Mouse (Mus musculus) embryo, embryonic 9.5 days (tissue): Measurements from ENCODE around the gene Cbfa2t3.

Experiments
- DNase-seq: peaks from one replicate; pipeline ENCODE4 v3.0.0-alpha.2; 2017; ENCODE audit errors: extremely low spot score

Gene Cbfa2t3

GRCm38 (mm10) chr8:122665667-122666316, 33.1 kb downstream of the Cbfa2t3 start:
- DNase-seq: no peak

- no peak for DNase-seq
Observed at GRCm38 (mm10) chr8:122665221-122665620, 33.7 kb downstream of the Cbfa2t3 start.

- DNase-seq: no peak
Observed at GRCm38 (mm10) chr8:122663670-122664069, 35.2 kb downstream of the Cbfa2t3 start.

DNA sequence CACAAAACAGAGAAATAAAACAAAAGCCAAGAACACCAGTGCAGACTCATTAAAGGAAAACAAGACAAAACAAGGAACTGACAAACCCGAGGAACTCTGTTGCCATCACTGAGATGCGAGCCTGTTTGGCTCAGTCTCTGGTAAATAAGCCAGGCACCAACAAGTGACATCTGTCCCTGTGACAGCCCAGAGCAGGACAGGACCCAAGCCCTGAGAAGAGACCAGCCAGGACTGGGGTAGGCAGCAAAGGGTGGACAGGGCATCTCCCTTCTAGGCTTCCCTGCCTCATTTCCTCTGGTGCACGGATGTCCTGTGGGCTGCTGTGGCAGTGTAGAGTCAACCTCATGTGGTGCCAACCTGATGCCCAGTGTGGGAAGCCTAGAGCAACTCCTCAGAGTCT, 35.8 kb downstream of the Cbfa2t3 start:
- no peak for DNase-seq

GRCm38 (mm10) chr8:122661894-122662293, 37.0 kb downstream of the Cbfa2t3 start:
- DNase-seq: no peak

- peak; percentile 73 for DNase-seq
Observed at GRCm38 (mm10) chr8:122661138-122661537, 37.8 kb downstream of the Cbfa2t3 start.

GRCm38 (mm10) chr8:122660022-122660421, 38.9 kb downstream of the Cbfa2t3 start:
- no peak for DNase-seq

DNA sequence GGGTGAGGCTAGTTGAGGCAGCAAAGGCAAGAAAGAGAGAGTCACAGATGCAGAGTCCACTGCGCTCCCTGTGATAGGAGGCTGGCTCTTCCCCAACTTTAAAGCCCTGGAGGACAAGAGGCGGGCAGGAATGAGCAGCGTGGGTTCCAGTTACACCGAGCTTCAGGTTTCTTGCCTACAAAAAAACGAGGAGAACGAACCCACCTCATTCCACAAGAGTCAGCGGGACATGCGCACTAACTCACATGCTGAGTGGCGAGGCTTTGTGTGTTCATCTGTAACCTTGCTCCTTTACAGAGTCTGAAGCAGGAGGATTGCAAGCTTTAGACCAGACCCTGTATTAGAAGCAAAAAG, 40.1 kb downstream of the Cbfa2t3 start:
- no peak for DNase-seq

- DNase-seq: peak; percentile 66
Observed at GRCm38 (mm10) chr8:122658149-122658806, 40.6 kb downstream of the Cbfa2t3 start.

GRCm38 (mm10) chr8:122656056-122656999, 42.6 kb downstream of the Cbfa2t3 start:
- DNase-seq: no peak

DNA sequence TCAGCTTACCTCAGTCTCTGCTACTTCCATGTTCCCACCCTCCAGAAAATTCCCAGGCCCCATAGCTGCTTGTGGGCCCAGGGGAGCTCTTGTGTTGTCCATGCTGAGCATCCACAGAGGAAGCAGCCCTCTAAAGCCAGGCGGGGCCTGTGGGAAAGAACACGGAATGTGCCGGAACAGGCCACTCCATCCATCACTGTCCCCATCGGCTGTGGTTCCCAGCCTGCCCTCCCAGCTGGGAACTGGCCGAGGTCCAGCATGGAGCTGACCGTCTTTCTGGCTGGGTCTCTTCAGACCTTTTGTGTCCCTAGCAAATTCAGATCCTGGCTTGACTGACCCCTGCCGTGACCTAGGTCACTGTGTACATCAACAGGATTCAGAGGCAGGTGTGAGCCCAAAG, 44.1 kb downstream of the Cbfa2t3 start:
- DNase-seq: no peak

DNA sequence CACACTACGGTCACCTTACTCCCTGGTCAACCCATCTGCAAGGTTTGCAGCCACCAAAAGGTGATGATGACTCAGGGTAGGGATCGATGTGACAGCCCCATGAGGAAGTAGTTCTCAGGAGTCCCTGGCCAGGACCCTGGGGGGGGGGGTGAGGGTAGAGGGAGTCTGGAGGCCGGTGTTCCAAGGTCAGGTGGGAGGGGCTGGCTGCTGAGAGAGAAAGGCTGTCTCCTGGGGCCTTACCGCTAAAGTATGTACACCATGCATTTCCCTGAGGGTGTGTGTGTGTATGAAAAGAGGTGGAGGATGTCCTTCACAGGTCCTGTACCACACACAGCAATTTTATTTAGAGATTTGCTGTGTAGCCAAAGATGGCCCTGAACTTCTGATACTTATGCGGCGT, 46.3 kb downstream of the Cbfa2t3 start:
- DNase-seq: no peak

- no peak for DNase-seq
Observed at GRCm38 (mm10) chr8:122651326-122651921, 47.5 kb downstream of the Cbfa2t3 start.

- DNase-seq: no peak
Observed at GRCm38 (mm10) chr8:122648192-122648970, 50.5 kb downstream of the Cbfa2t3 start.

DNA sequence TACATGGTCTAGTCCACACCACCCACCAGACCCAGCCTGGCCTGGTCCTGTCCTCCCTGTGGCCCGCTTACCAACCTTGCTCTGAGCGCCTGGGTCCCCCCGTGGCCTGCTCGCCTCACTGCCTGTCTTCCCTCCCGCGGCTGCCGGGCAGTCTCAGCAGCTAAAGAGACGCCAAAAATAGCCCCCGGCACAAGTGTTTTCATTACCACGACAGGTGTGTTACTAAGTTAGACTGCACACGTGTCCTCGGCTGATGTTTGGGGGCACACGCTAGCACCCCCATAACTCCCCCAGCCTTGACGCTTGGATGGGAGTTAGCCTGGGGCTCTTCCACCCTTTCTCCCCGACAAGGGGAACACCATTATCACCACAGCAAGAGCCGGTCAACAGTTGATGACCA, 52.6 kb downstream of the Cbfa2t3 start:
- DNase-seq: no peak

DNA sequence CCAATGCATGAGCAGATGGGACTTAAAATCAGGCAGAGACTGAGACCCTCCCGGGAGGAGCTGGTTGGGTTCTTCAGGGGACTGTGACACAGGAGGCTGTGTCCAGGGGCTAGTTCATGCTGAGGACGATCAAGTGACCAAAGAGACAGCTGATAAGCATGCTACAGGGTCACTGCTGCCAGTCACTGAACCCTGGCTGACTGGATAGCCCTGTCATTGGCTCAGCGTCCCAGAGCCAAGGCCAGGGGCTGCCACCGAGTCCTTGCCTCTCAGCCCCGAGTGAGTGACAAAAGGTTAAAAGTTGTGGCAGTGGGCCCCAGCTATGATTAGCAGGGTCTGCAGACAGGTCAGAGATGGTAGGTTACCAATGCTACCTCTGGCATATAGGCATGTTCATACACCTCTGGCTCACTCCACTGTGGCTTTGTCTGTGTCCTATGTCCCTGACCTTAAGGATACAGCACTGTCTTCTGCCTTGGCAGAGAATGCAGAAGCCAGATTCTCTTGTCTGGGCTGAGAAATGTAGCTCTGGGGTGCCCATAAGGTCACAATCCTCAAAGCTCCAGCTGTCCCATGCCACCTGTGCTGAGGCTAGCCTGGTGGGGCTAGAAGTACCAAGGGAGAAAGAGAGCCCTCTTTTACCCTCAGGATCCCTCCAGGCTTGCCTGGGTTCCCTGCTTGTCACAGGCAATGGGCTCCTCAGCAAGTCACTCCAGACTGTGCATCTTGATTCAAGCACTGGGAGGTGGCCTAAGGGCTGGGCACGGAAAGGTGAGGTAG, 54.5 kb downstream of the Cbfa2t3 start:
- DNase-seq: no peak

DNA sequence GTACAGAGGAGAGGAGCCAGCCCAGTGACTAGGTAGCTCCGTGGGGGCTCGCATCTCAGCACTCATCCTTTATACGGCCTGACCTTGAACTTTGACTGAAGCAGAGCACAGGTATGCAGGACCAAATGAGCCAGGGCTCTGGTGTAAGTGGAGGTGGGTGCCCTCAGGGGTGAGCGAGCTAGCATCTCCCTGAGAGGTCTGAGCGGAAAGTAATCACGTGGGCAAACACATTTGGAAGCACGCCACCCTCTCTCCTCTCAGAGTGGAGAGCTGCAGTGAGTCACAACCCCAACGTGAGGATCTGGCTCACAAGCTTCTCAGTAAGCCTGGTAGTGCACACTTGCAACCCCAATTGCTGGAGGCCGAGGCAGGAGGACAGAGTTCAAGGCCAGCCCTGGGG, 56.8 kb downstream of the Cbfa2t3 start:
- no peak for DNase-seq

GRCm38 (mm10) chr8:122641406-122641805, 57.5 kb downstream of the Cbfa2t3 start:
- DNase-seq: no peak

GRCm38 (mm10) chr8:122640825-122641224, 58.1 kb downstream of the Cbfa2t3 start:
- no peak for DNase-seq

GRCm38 (mm10) chr8:122639521-122640248, 59.2 kb downstream of the Cbfa2t3 start:
- DNase-seq: peak; percentile 60
